Mouse (Mus musculus) CD4-positive, CD25-positive, alpha-beta regulatory T cell (primary cell): Measurements from ENCODE around the gene Cep78. TPM values are rescaled to one million over a fixed set of nuclear protein-coding genes. Genes with fewer than 3 reads are reported as not detected.

ENCODE experiments used
- polyA plus RNA-seq: library from polyadenylated mRNA; unstranded; fragments of 100-300 nt; shearing (Covaris generic); gene quantifications from one replicate; pipeline ENCODE4 v1.2.1, GENCODE M21; 2017

The Cep78 gene
- 7.3 TPM for polyA plus RNA-seq

GRCm38 (mm10) chr19:15984449-15985171, at the start of gene Cep78:
Cep78 (minus strand) TSS chr19:15984989.

GRCm38 (mm10) chr19:15947237-15947636, 37.6 kb downstream of the Cep78 start, which contains the start of gene Psat1:
Psat1 (minus strand) TSS chr19:15947337.

Other genes with a start within 250 kb of the Cep78 start
- 40.0 TPM for gene Psat1, start 37.7 kb downstream of the Cep78 start, polyA plus RNA-seq
- 6.7 TPM for gene Gnaq, start 147.8 kb upstream of the Cep78 start, polyA plus RNA-seq